34 mouse cellular contexts compared by ENCODE assay signal in the genomic region with DNA sequence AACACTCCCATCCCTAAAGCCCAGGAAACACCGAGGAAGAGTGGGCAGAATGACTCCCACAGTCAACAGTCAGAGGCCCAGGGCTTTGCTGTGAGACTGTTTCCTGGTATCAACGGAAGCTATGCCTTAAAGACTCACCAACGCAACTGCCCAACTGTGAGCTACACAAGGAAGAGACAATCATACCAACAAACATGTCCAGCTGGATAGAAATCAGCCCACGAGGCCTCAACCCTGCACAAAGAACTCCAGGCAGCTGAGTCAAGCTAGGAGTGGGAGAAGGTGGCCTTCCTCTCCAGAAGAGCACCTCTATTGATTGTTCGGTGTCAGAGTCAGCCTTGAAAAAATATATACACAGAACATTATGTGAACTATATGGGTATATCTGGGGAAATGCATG.
"Had no signal": no experiment of that assay in that cellular context is flagged by ENCODE, and none has a peak within 500 bp of the region (broad histone marks: within the 10 kb centered on the region; RNA-seq: fewer than 3 reads in every experiment).

No protein-coding gene starts in this region.

- H3K4me2 ChIP-seq: heart, embryonic 11.5 days; heart, embryonic 12.5 days; heart, embryonic 13.5 days; heart, embryonic 15.5 days; hindbrain, embryonic 12.5 days; hindbrain, embryonic 13.5 days; hindbrain, embryonic 14.5 days; hindbrain, embryonic 15.5 days; intestine, embryonic 15.5 days; kidney, embryonic 15.5 days had no signal

- H3K4me1 ChIP-seq: heart, embryonic 10.5 days; heart, embryonic 12.5 days; heart, embryonic 13.5 days; heart, embryonic 15.5 days; hindbrain, embryonic 10.5 days; hindbrain, embryonic 12.5 days; hindbrain, embryonic 13.5 days; hindbrain, embryonic 15.5 days; intestine, embryonic 15.5 days; kidney, embryonic 15.5 days had no signal

- H3K27ac ChIP-seq: heart, embryonic 10.5 days; heart, embryonic 13.5 days; heart, embryonic 15.5 days; hindbrain, embryonic 10.5 days; hindbrain, embryonic 12.5 days; hindbrain, embryonic 13.5 days; hindbrain, embryonic 14.5 days; hindbrain, embryonic 15.5 days; hindbrain, postnatal 0 days; intestine, embryonic 15.5 days; kidney, embryonic 15.5 days; kidney, postnatal 0 days; layer of hippocampus, adult 2 months had no signal

- H3K27me3 ChIP-seq: heart, embryonic 12.5 days; heart, embryonic 13.5 days; heart, embryonic 15.5 days; hindbrain, embryonic 12.5 days; hindbrain, embryonic 13.5 days; hindbrain, embryonic 15.5 days; intestine, embryonic 15.5 days; kidney, embryonic 15.5 days had no signal

- H3K4me3 ChIP-seq: heart, embryonic 10.5 days; heart, embryonic 12.5 days; heart, embryonic 13.5 days; heart, embryonic 15.5 days; hindbrain, embryonic 10.5 days; hindbrain, embryonic 12.5 days; hindbrain, embryonic 13.5 days; hindbrain, embryonic 15.5 days; intestine, embryonic 15.5 days; kidney, embryonic 15.5 days; layer of hippocampus, adult 2 months had no signal

- DNase-seq: heart, postnatal 10 days; heart, postnatal 36 days; heart, postnatal 4 days; kidney, adult 11 months; kidney, adult 18-20 months; kidney, adult 2 months; kidney, adult 8-10 months; kidney, adult 9 months; kidney, postnatal 10 days; kidney, postnatal 14 days; kidney, postnatal 25 days; kidney, postnatal 36 days; kidney, postnatal 4 days; layer of hippocampus, adult 9-11 months; layer of hippocampus, postnatal 36 days had no signal

- H3K9me3 ChIP-seq: heart, embryonic 10.5 days; heart, embryonic 13.5 days; heart, embryonic 15.5 days; hindbrain, embryonic 10.5 days; hindbrain, embryonic 12.5 days; hindbrain, embryonic 13.5 days; hindbrain, embryonic 15.5 days; intestine, embryonic 15.5 days; kidney, embryonic 15.5 days had no signal

- H3K9ac ChIP-seq: heart, embryonic 12.5 days; heart, embryonic 13.5 days; heart, embryonic 15.5 days; hindbrain, embryonic 12.5 days; hindbrain, embryonic 13.5 days; hindbrain, embryonic 14.5 days; hindbrain, embryonic 15.5 days; intestine, embryonic 15.5 days; kidney, embryonic 15.5 days had no signal

- ATAC-seq: hindbrain, embryonic 16.5 days; hindbrain, postnatal 0 days; inflammation-experienced regulatory T-cells, adult 6 months; intestine, embryonic 15.5 days; intestine, embryonic 16.5 days; intestine, postnatal 0 days had no signal
